Mouse (Mus musculus): ENCODE results near the gene Ahcyl1.

Gene Ahcyl1

GRCm38 (mm10) chr3:107703675-107704370 is 7.5 kb upstream of the Ahcyl1 start:
- no peak for DNase-seq

- no peak for DNase-seq
Measured at GRCm38 (mm10) chr3:107701767-107702394, 5.5 kb upstream of the Ahcyl1 start.

- DNase-seq = no peak
Measured at GRCm38 (mm10) chr3:107700625-107701024, 4.3 kb upstream of the Ahcyl1 start.

- DNase-seq = no peak
Measured at GRCm38 (mm10) chr3:107696910-107697309, 550 bp upstream of the Ahcyl1 start.

- DNase-seq = no peak
Measured at GRCm38 (mm10) chr3:107695219-107695947, 977 bp downstream of the Ahcyl1 start.

GRCm38 (mm10) chr3:107694256-107694900 is 2.0 kb downstream of the Ahcyl1 start:
- no peak for DNase-seq

- no peak for DNase-seq
Measured at GRCm38 (mm10) chr3:107690366-107690765, 6.0 kb downstream of the Ahcyl1 start.

GRCm38 (mm10) chr3:107689245-107689644 is 7.1 kb downstream of the Ahcyl1 start:
- DNase-seq = no peak

GRCm38 (mm10) chr3:107688236-107688635 is 8.1 kb downstream of the Ahcyl1 start:
- DNase-seq = no peak

GRCm38 (mm10) chr3:107686276-107686977 is 9.9 kb downstream of the Ahcyl1 start:
- DNase-seq = no peak

GRCm38 (mm10) chr3:107685652-107686051 is 10.7 kb downstream of the Ahcyl1 start:
- no peak for DNase-seq

- no peak for DNase-seq
Measured at GRCm38 (mm10) chr3:107683587-107683986, 12.8 kb downstream of the Ahcyl1 start.

- DNase-seq = no peak
Measured at GRCm38 (mm10) chr3:107680790-107681576, 15.4 kb downstream of the Ahcyl1 start.

- DNase-seq = no peak
Measured at GRCm38 (mm10) chr3:107671509-107671908, 24.9 kb downstream of the Ahcyl1 start.

- DNase-seq = no peak
Measured at GRCm38 (mm10) chr3:107670500-107670899, 25.9 kb downstream of the Ahcyl1 start.

- no peak for DNase-seq
Measured at GRCm38 (mm10) chr3:107668786-107669185, 27.6 kb downstream of the Ahcyl1 start.

GRCm38 (mm10) chr3:107667426-107667825 is 28.9 kb downstream of the Ahcyl1 start:
- no peak for DNase-seq

GRCm38 (mm10) chr3:107664641-107665040 is 31.7 kb downstream of the Ahcyl1 start:
- DNase-seq = no peak

GRCm38 (mm10) chr3:107659000-107659399 is 37.4 kb downstream of the Ahcyl1 start:
- no peak for DNase-seq

- no peak for DNase-seq
Measured at GRCm38 (mm10) chr3:107656888-107657287, 39.5 kb downstream of the Ahcyl1 start.

GRCm38 (mm10) chr3:107656151-107656550 is 40.2 kb downstream of the Ahcyl1 start:
- no peak for DNase-seq

GRCm38 (mm10) chr3:107655491-107655890 is 40.9 kb downstream of the Ahcyl1 start:
- no peak for DNase-seq
